Mouse (Mus musculus) CH12.LX (cell line): Measurements from ENCODE around the gene Smarca4.

Source experiments
- EP300 ChIP-seq: IDR thresholded peaks from 2 replicates; pipeline ENCODE4 v1.6.1; 2011; ENCODE audit warnings: low read length, improper control_type of control experiment
- TBP ChIP-seq: conservative IDR thresholded peaks from 2 replicates; pipeline ENCODE4 v1.6.1; 2011; ENCODE audit warnings: low read depth, low read length, improper control_type of control experiment

DNA sequence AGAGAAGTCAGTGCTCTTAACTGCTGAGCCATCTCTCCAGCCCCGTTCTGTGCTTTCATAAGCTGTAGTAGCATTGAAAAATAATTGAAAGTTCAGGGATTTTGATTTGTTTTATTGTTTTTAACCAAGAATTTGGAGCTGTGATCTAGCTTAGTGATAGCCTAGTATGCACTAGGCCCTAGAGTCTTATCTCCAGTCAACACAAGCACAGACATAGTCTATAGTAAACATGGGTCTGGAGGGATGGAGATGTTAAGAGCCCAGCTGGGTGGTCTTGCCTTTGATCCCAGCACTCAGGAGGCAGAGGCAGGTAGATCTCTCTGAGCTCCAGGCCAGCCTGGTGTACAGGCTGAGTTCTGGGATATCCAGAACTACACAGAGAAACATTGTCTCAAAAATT is 6.7 kb downstream of the Smarca4 start:
- TF ChIP-seq EP300 (no peak), TBP (no peak)
